Mouse (Mus musculus) heart, embryonic 13.5 days (tissue): ENCODE measurements around the gene Epor. TPM values are rescaled to one million over a fixed set of nuclear protein-coding genes. Genes with fewer than 3 reads are reported as not detected.

ENCODE experiments used
- ATAC-seq: fragments of 200-750 bp; cut with Nextera tagmentation; 2 replicates; pipeline ENCODE4 v1.8.0; 2017; ENCODE audit warnings: moderate TSS enrichment; ENCODE audit not compliant: insufficient number of reproducible peaks, low FRiP score, low TSS enrichment; ENCODE audit errors: extremely low read depth
- H3K27ac ChIP-seq: fragments of 300-500 bp; sonication (generic); replicated peaks from 2 replicates; pipeline ENCODE4 v1.5.1; 2015; ENCODE audit warnings: moderate library complexity, mild to moderate bottlenecking, inconsistent platforms
- H3K27me3 ChIP-seq: fragments of 300-500 bp; sonication (generic); replicated peaks from 2 replicates; pipeline ENCODE4 v1.6.1; 2015; ENCODE audit warnings: mild to moderate bottlenecking, inconsistent platforms
- H3K36me3 ChIP-seq: fragments of 300-500 bp; sonication (generic); 2 replicates; pipeline ENCODE4 v1.6.1; 2015; ENCODE audit warnings: mild to moderate bottlenecking, inconsistent platforms
- H3K4me1 ChIP-seq: fragments of 300-500 bp; sonication (generic); 2 replicates; pipeline ENCODE4 v1.6.1; 2015; ENCODE audit warnings: inconsistent platforms
- H3K4me2 ChIP-seq: fragments of 300-500 bp; sonication (generic); 2 replicates; pipeline ENCODE4 v1.6.1; 2015; ENCODE audit warnings: inconsistent platforms, mild to moderate bottlenecking, moderate library complexity
- H3K4me3 ChIP-seq: fragments of 300-500 bp; sonication (generic); 2 replicates; pipeline ENCODE4 v1.5.1; 2015; ENCODE audit warnings: moderate library complexity, mild to moderate bottlenecking, inconsistent platforms
- H3K9ac ChIP-seq: fragments of 300-500 bp; sonication (generic); 2 replicates; pipeline ENCODE4 v1.6.1; 2015; ENCODE audit warnings: inconsistent platforms, mild to moderate bottlenecking, moderate library complexity
- H3K9me3 ChIP-seq: fragments of 300-500 bp; sonication (generic); 2 replicates; pipeline ENCODE4 v1.6.1; 2016; ENCODE audit warnings: inconsistent platforms
- WGBS: fragments of 180-500 bp; shearing (Covaris S2); methylation state at CpG from one replicate; pipeline ENCODE4 v1.1.7; 2015; ENCODE audit warnings: mixed read lengths; 5-methylcytosine and 5-hydroxymethylcytosine counted together
- polyA plus RNA-seq: library from polyadenylated mRNA; unstranded; fragments of >200 nt; fragmentation: Nextera tagmentation; extraction: Ambion mirVana; gene quantifications from 2 replicates; pipeline ENCODE4 v1.2.1, GENCODE M21; 2015

Gene Epor
- polyA plus RNA-seq, 1 experiment from 2014 or later, result 7.3 TPM

GRCm38 (mm10) chr9:21935466-21936131 is 27.7 kb downstream of the Epor start:
- Histone ChIP-seq H3K36me3 (no peaks in the 10 kb centered on the region), H3K9ac (no peak overlapping the region), H3K4me3 (no peak overlapping the region), H3K27ac (no peak overlapping the region), H3K4me2 (no peak overlapping the region), H3K4me1 (peaks cover 9% of the 10 kb centered on the region), H3K27me3 (peaks cover 4% of the 10 kb centered on the region; the same call in 1 of the 2 replicates), H3K9me3 (no peaks in the 10 kb centered on the region)
- 77% methylated on average over 7 of the region's 7 CpGs for WGBS
- ATAC-seq, result no peak

- Histone ChIP-seq H3K4me3 (no peak overlapping the region), H3K27ac (no peak overlapping the region), H3K4me1 (peaks cover 9% of the 10 kb centered on the region), H3K27me3 (peaks cover 4% of the 10 kb centered on the region; the same call in 1 of the 2 replicates), H3K36me3 (no peaks in the 10 kb centered on the region), H3K9ac (no peak overlapping the region), H3K4me2 (no peak overlapping the region), H3K9me3 (no peaks in the 10 kb centered on the region)
- 78% methylated on average over 12 of the region's 12 CpGs for WGBS
- ATAC-seq, result no peak
Measured at GRCm38 (mm10) chr9:21934021-21934420, 29.3 kb downstream of the Epor start.

- no peak overlapping the region for H3K27ac ChIP-seq
- no peaks in the 10 kb centered on the region for H3K9me3 ChIP-seq
- no peak overlapping the region for H3K9ac ChIP-seq
- H3K4me1 ChIP-seq, result peaks cover 13% of the 10 kb centered on the region
- H3K4me3 ChIP-seq, result no peak overlapping the region
- H3K4me2 ChIP-seq, result no peak overlapping the region
- H3K36me3 ChIP-seq, result no peaks in the 10 kb centered on the region
- peaks cover 4% of the 10 kb centered on the region; the same call in 1 of the 2 replicates for H3K27me3 ChIP-seq
- WGBS, result 65% methylated on average over 12 of the region's 12 CpGs
- no peak for ATAC-seq
Measured at GRCm38 (mm10) chr9:21932445-21933137, 30.7 kb downstream of the Epor start.

- H3K9me3 ChIP-seq, result no peaks in the 10 kb centered on the region
- H3K27ac ChIP-seq, result no peak overlapping the region
- no peaks in the 10 kb centered on the region for H3K36me3 ChIP-seq
- peaks cover 11% of the 10 kb centered on the region for H3K4me1 ChIP-seq
- no peak overlapping the region for H3K4me3 ChIP-seq
- 63% methylated on average over 2 of the region's 2 CpGs for WGBS
- no peak for ATAC-seq
- H3K27me3 ChIP-seq, result peaks cover 4% of the 10 kb centered on the region; the same call in 1 of the 2 replicates
- no peak overlapping the region for H3K4me2 ChIP-seq
- no peak overlapping the region for H3K9ac ChIP-seq
Measured at GRCm38 (mm10) chr9:21932006-21932405, 31.3 kb downstream of the Epor start.

- Histone ChIP-seq H3K27me3 (0 out of 2 replicates have a peak, but pooled peaks cover 1% of the 10 kb centered on the region), H3K4me2 (no peak overlapping the region), H3K9ac (no peak overlapping the region), H3K36me3 (peaks cover 7% of the 10 kb centered on the region), H3K9me3 (no peaks in the 10 kb centered on the region), H3K4me3 (no peak overlapping the region), H3K4me1 (peaks cover 25% of the 10 kb centered on the region), H3K27ac (no peak overlapping the region)
- 72% methylated on average over 3 of the region's 3 CpGs for WGBS
- ATAC-seq, result no peak
Measured at GRCm38 (mm10) chr9:21929208-21929607, 34.1 kb downstream of the Epor start.

- H3K4me3 ChIP-seq, result peak within 1 kb of the TSS; percentile 60
- peak; percentile 82 for ATAC-seq
- H3K4me1 ChIP-seq, result peaks cover 37% of the 10 kb centered on the region
- under 1% methylated on average over 28 of the region's 28 CpGs for WGBS
- H3K4me2 ChIP-seq, result peak within 1 kb of the TSS; percentile 71
- H3K27me3 ChIP-seq, result no peaks in the 10 kb centered on the region
- H3K27ac ChIP-seq, result peak within 1 kb of the TSS; percentile 74
- no peaks in the 10 kb centered on the region for H3K9me3 ChIP-seq
- H3K36me3 ChIP-seq, result peaks cover 7% of the 10 kb centered on the region
- H3K9ac ChIP-seq, result peak within 1 kb of the TSS; percentile 87
Measured at GRCm38 (mm10) chr9:21927208-21927753, 36.0 kb downstream of the Epor start, which contains the start of the genes Ccdc159 and Tmem205. Ccdc159 (plus strand) TSS chr9:21927471. Tmem205 (minus strand) TSS chr9:21927556.

- H3K9ac ChIP-seq, result peak overlapping the region; percentile 87
- no peaks in the 10 kb centered on the region for H3K27me3 ChIP-seq
- no peaks in the 10 kb centered on the region for H3K9me3 ChIP-seq
- WGBS, result 1% methylated on average over 6 of the region's 6 CpGs
- H3K36me3 ChIP-seq, result peaks cover 7% of the 10 kb centered on the region
- peaks cover 37% of the 10 kb centered on the region for H3K4me1 ChIP-seq
- peak overlapping the region; percentile 60 for H3K4me3 ChIP-seq
- H3K4me2 ChIP-seq, result peak overlapping the region; percentile 71
- peak overlapping the region; percentile 74 for H3K27ac ChIP-seq
- no peak for ATAC-seq
Measured at GRCm38 (mm10) chr9:21926784-21927183, 36.5 kb downstream of the Epor start.

GRCm38 (mm10) chr9:21926155-21926554 is 37.2 kb downstream of the Epor start:
- H3K4me2 ChIP-seq, result peak overlapping the region; percentile 71
- no peaks in the 10 kb centered on the region for H3K9me3 ChIP-seq
- peaks cover 9% of the 10 kb centered on the region for H3K36me3 ChIP-seq
- peak overlapping the region; percentile 74 for H3K27ac ChIP-seq
- 67% methylated on average over 6 of the region's 6 CpGs for WGBS
- ATAC-seq, result no peak
- H3K9ac ChIP-seq, result peak overlapping the region; percentile 87
- peaks cover 37% of the 10 kb centered on the region for H3K4me1 ChIP-seq
- H3K4me3 ChIP-seq, result peak overlapping the region; percentile 60
- no peaks in the 10 kb centered on the region for H3K27me3 ChIP-seq

- H3K27ac ChIP-seq, result no peak overlapping the region
- no peak for ATAC-seq
- no peaks in the 10 kb centered on the region for H3K9me3 ChIP-seq
- no peak overlapping the region for H3K4me2 ChIP-seq
- no peak overlapping the region for H3K4me3 ChIP-seq
- no peaks in the 10 kb centered on the region for H3K27me3 ChIP-seq
- peaks cover 9% of the 10 kb centered on the region for H3K36me3 ChIP-seq
- 94% methylated on average over 1 of the region's 1 CpGs for WGBS
- peaks cover 37% of the 10 kb centered on the region for H3K4me1 ChIP-seq
- H3K9ac ChIP-seq, result no peak overlapping the region
Measured at GRCm38 (mm10) chr9:21925506-21925905, 37.8 kb downstream of the Epor start.

GRCm38 (mm10) chr9:21925034-21925433 is 38.3 kb downstream of the Epor start:
- ATAC-seq, result no peak
- H3K4me1 ChIP-seq, result peaks cover 37% of the 10 kb centered on the region
- H3K4me3 ChIP-seq, result no peak overlapping the region
- peaks cover 9% of the 10 kb centered on the region for H3K36me3 ChIP-seq
- WGBS, result 87% methylated on average over 3 of the region's 3 CpGs
- no peaks in the 10 kb centered on the region for H3K9me3 ChIP-seq
- H3K9ac ChIP-seq, result no peak overlapping the region
- no peak overlapping the region for H3K27ac ChIP-seq
- H3K27me3 ChIP-seq, result no peaks in the 10 kb centered on the region
- H3K4me2 ChIP-seq, result no peak overlapping the region

- Histone ChIP-seq H3K27ac (peak overlapping the region; percentile 92), H3K4me1 (peaks cover 37% of the 10 kb centered on the region), H3K4me2 (peak overlapping the region; percentile 16; the same call in 1 of the 2 replicates), H3K4me3 (no peak overlapping the region), H3K9me3 (no peaks in the 10 kb centered on the region), H3K36me3 (peaks cover 9% of the 10 kb centered on the region), H3K9ac (no peak overlapping the region), H3K27me3 (no peaks in the 10 kb centered on the region)
- ATAC-seq, result peak; percentile 71; the same call in 1 of the 2 replicates
- WGBS, result 21% methylated on average over 6 of the region's 6 CpGs
Measured at GRCm38 (mm10) chr9:21924099-21924493, 39.2 kb downstream of the Epor start.
